Mouse (Mus musculus) lung, postnatal 0 days (tissue): ENCODE measurements at regions not wholly inside any gene's neighbourhood (a gene's known extent, or its start where the extent isn't known, plus 50 kb on each side); places are given as distances from the start of the nearest gene placed in this dataset.

Source experiments
- CTCF ChIP-seq: IDR thresholded peaks from 2 replicates; pipeline ENCODE4 v1.5.1; 2016; ENCODE audit warnings: antibody characterized with exemption, mild to moderate bottlenecking
- EP300 ChIP-seq: IDR thresholded peaks from 2 replicates; pipeline ENCODE4 v1.6.1; 2016; ENCODE audit warnings: antibody characterized with exemption, mild to moderate bottlenecking, control low read depth

DNA sequence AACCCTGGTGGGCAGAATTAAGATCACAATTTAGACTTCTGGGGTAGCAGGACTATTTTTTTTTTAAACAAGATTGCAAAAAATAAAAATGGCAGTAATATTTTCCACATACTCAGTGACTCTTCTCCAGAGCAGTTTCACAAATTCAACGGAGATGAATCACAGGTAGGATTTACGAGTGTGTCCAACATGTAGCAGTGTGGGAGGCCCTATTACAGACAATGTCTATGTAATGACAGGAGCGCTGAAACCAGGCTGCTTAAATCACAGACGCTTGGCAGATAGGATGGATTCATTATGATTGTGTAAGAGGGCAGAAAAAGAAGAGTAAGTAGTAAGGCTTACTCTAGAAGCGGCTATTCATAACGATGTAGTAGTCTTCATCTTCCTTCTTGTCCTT is 495.0 kb upstream of the Klf4 start:
- TF ChIP-seq EP300 (no peak), CTCF (no peak)
